Mouse (Mus musculus) lung, adult 2 months (tissue): Measurements from ENCODE around the gene Cblc.

Experiments
- CTCF ChIP-seq: fragments of 200-500 bp; IDR thresholded peaks from 2 replicates; pipeline ENCODE4 v1.5.1; 2011; ENCODE audit warnings: mild to moderate bottlenecking, low read length, control low read depth; ENCODE audit not compliant: insufficient read depth
- POLR2A ChIP-seq: fragments of 200-500 bp; IDR thresholded peaks from 2 replicates; pipeline ENCODE4 v1.6.1; 2011; ENCODE audit warnings: low read depth, mild to moderate bottlenecking, control low read depth, low read length, borderline replicate concordance; ENCODE audit errors: extremely low read depth

- TF ChIP-seq CTCF (no peak), POLR2A (peak; percentile 14; the same call in 1 of the 2 replicates)
Observed at GRCm38 (mm10) chr7:19747420-19748218, 49.0 kb downstream of the Cblc start.
